Mouse (Mus musculus) limb, embryonic 10.5 days (tissue): ENCODE data around the gene Rps28. TPM values are rescaled to one million over a fixed set of nuclear protein-coding genes. Genes with fewer than 3 reads are reported as not detected.
A peak's percentile ranks its signal among the peaks of the same experiment; 100 is the strongest.

Experiments
- DNase-seq: peaks from one replicate; pipeline ENCODE4 v3.0.0-alpha.2; 2017; ENCODE audit warnings: low spot score
- H3K27ac ChIP-seq: fragments of 300-500 bp; sonication (generic); 2 replicates; pipeline ENCODE4 v1.5.1; 2016; ENCODE audit warnings: mild to moderate bottlenecking
- H3K27me3 ChIP-seq: fragments of 300-500 bp; sonication (generic); 2 replicates; pipeline ENCODE4 v1.6.1; 2016; ENCODE audit warnings: low read depth, mild to moderate bottlenecking; ENCODE audit not compliant: poor library complexity, severe bottlenecking
- H3K36me3 ChIP-seq: fragments of 300-500 bp; sonication (generic); 2 replicates; pipeline ENCODE4 v1.6.1; 2016; ENCODE audit warnings: mild to moderate bottlenecking, moderate library complexity
- H3K4me1 ChIP-seq: fragments of 300-500 bp; sonication (generic); 2 replicates; pipeline ENCODE4 v1.6.1; 2016
- H3K4me3 ChIP-seq: fragments of 300-500 bp; sonication (generic); 2 replicates; pipeline ENCODE4 v1.5.1; 2016; ENCODE audit warnings: mild to moderate bottlenecking, moderate library complexity
- H3K9me3 ChIP-seq: fragments of 300-500 bp; sonication (generic); replicated peaks from 2 replicates; pipeline ENCODE4 v1.6.1; 2016; ENCODE audit warnings: mild to moderate bottlenecking
- WGBS: fragments of 180-500 bp; shearing (Covaris S2); methylation state at CpG from one replicate; pipeline ENCODE4 v1.1.7; 2016; 5-methylcytosine and 5-hydroxymethylcytosine counted together
- polyA plus RNA-seq: library from polyadenylated mRNA; unstranded; fragments of >200 nt; fragmentation: Nextera tagmentation; extraction: Ambion mirVana; gene quantifications from 2 replicates; pipeline ENCODE4 v1.2.1, GENCODE M21; 2016

Rps28 gene
- polyA plus RNA-seq, 1 experiment from 2014 or later, result 867 TPM

DNA sequence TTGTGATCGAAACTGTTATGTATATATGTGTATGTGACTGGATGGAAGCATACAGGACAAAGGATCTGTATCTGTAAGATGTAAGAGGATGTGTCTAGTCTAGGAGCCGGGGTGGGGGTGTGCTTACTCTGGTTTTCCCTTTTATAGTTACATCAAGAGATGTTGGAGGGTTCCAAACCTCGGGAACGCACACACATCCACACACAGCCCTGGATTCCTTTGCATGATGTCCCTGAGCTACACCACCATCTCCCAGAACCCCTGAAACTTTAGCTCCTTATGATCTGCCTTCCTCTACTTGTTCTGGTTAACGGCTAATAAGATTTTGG lies 44.4 kb downstream of the Rps28 start:
- peak overlapping the region; percentile 67 for H3K4me3 ChIP-seq
- 89% methylated on average over 5 of the region's 5 CpGs for WGBS

DNA sequence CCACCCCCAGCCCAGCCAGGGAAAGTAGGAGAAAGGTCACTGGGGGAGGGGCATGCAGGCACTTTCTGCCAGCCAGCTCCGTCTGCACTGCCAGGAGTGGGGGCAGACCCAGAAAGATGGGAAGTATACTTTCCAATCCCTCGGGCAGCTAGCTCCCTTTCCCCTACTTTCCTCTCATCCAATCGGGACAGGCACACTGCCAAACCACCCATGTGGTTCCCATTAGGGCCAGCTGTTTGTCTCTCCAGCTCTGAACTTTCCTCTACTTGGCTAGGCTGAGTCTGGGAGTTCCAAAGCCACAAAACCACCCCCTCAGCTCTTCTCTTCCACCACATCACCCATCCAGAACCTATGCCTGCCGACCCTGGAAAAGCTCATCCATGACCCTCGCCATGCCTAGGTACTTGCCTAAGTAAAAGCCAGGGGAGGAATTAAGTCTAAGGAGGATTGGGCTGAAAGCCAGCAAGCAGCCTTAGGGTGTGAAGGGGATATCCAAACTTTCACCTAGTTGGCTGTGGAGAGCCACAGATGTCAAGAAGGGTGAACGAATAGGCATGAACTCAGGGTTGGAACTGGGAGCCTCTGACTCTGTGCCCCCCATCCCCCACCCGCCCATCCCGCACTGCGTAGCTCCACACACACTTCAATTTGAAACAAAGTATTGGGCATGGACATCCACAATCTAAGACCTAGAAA lies 44.9 kb downstream of the Rps28 start:
- peak; percentile 96 for DNase-seq
- Histone ChIP-seq H3K9me3 (no peaks in the 10 kb centered on the region), H3K36me3 (peaks cover 40% of the 10 kb centered on the region), H3K4me1 (peaks cover 51% of the 10 kb centered on the region), H3K27me3 (no peaks in the 10 kb centered on the region), H3K27ac (peak overlapping the region; percentile 90), H3K4me3 (peak overlapping the region; percentile 67)
- 40% methylated on average over 9 of the region's 9 CpGs for WGBS

More for the DNA sequence above, 44.4 kb downstream of the Rps28 start:
- H3K9me3 ChIP-seq, result no peaks in the 10 kb centered on the region
- H3K36me3 ChIP-seq, result peaks cover 35% of the 10 kb centered on the region
- H3K27me3 ChIP-seq, result no peaks in the 10 kb centered on the region
- peaks cover 51% of the 10 kb centered on the region for H3K4me1 ChIP-seq
- peak overlapping the region; percentile 90 for H3K27ac ChIP-seq
- no peak for DNase-seq

DNA sequence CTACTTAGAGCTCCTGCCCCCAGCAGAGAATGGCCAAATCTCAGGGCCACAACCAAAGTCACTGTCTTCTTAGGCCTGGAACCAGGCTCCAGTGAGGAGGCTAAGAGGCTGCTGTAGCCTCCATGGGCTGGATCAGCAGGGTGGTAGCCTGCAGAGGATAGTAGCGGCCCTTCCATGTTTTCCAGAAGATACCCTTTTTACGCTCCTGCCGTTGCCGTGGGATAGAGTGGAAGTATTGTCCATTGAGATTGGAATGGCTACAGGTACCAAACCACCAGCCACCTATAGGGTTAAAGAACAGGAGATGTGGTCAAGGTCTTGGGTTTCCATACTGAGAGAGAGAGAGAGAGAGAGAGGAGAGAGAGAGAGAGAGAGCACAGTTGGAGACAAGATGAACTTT lies 49.1 kb downstream of the Rps28 start:
- Histone ChIP-seq H3K27me3 (no peaks in the 10 kb centered on the region), H3K9me3 (no peaks in the 10 kb centered on the region), H3K4me3 (no peak overlapping the region), H3K27ac (no peak overlapping the region), H3K4me1 (peaks cover 25% of the 10 kb centered on the region), H3K36me3 (peaks cover 42% of the 10 kb centered on the region)
- no peak for DNase-seq
- WGBS, result 98% methylated on average over 4 of the region's 4 CpGs

DNA sequence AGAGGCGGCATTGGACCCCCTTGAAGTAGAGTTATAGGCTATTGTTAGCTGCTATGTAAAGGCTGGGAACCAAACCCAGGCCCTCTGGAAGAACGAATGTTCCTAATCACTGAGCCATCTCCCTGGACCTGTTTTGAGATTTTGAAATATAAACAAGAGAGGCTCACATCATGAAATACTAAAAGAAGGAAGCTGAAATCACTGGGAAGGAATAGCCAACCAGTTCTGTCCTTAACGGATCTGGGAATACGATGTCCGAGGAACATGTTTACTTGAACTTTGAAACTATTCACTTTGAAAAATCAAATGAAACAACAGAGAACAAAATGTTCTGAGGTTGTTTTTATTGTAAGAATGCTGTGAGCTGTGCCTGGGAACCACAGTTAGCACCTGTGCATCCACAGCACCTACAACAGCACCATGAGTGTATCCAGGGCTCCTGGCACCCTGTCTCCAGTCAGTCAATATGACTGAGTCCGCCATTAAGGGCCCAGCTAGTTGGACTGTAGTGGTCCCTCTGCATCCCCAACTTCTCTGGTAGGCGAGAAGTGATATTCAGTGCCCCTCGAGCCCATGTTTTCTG lies 49.7 kb downstream of the Rps28 start:
- Histone ChIP-seq H3K4me3 (no peak overlapping the region), H3K9me3 (no peaks in the 10 kb centered on the region), H3K36me3 (peaks cover 42% of the 10 kb centered on the region), H3K4me1 (peaks cover 19% of the 10 kb centered on the region), H3K27ac (no peak overlapping the region), H3K27me3 (no peaks in the 10 kb centered on the region)
- no peak for DNase-seq
- 93% methylated on average over 8 of the region's 8 CpGs for WGBS

DNA sequence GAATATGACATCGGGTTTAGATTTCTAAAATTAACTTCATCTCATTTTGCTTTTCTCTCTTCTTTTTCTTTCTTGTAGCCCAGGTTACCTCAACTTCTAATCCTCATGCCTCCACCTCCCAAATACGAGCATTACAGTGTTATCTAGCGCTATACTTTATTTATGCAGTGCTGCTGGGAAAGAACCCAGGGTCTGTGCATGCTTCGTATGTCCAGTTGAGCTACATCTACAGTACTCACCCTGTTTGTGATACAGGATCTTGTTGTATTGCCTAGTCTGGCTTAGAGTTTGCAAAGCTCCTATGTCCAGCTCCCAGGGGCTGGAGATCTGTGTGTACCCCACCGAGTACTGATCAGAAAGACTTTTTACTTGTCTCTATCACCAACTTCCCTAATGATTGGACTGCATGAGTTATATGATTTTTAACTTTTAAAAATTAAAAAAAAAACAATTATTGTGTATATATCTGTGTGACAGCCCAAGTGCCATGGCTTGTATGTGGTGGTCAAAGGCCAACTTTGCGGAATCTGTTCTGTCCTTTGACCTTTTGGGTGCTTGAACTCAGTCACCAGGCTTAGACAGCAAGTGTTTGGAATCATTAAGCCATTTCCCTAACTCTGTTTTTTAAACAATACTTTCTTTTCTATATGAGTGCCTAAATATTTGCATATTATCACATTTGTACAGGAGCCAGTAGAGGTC lies 50.3 kb downstream of the Rps28 start:
- Histone ChIP-seq H3K4me1 (peaks cover 13% of the 10 kb centered on the region), H3K36me3 (peaks cover 42% of the 10 kb centered on the region), H3K27me3 (no peaks in the 10 kb centered on the region), H3K9me3 (no peaks in the 10 kb centered on the region), H3K27ac (no peak overlapping the region), H3K4me3 (no peak overlapping the region)
- WGBS, result 90% methylated on average over 6 of the region's 6 CpGs
- no peak for DNase-seq

DNA sequence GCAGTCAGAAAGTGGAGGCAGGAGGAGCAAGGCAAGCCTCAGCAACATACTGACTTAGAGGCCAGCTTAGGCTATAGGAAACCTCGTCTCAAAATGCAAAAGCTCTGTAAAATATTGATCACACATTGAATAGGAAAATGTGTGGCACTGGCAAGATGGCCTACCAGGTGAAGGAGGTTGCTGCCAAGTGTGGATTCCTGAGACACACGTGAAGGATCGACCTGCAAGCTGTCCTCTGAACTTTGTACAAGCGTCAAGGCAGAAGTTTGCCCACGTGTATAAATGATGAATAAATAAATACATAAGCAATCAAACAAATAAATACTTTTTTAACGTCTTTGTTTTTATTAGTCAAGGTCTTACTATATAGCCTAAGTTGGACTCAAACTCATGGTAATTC lies 50.9 kb downstream of the Rps28 start:
- Histone ChIP-seq H3K36me3 (peaks cover 42% of the 10 kb centered on the region), H3K4me1 (peaks cover 7% of the 10 kb centered on the region), H3K4me3 (no peak overlapping the region), H3K27ac (no peak overlapping the region), H3K27me3 (no peaks in the 10 kb centered on the region), H3K9me3 (no peaks in the 10 kb centered on the region)
- DNase-seq, result no peak
- 81% methylated on average over 6 of the region's 6 CpGs for WGBS

DNA sequence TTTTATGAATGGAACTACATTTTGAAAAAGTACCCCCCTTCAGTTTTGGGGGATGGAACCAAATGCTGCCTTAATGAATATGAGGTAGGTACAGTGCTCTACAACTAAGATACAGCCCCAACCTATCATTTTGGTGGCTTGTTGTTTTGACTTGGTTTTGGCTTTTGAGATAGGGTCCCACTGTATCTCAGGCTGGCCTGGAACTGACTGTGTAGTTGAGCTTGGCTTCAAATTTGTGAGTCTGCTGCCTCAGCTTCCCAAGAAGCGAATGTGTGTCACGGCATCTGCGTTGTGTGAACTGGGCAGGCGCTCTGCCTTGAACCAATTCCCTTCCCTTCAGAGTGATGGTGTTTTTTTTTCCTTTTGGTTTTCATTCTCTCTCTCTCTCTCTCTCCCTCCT lies 52.7 kb downstream of the Rps28 start:
- H3K9me3 ChIP-seq, result no peaks in the 10 kb centered on the region
- WGBS, result 96% methylated on average over 4 of the region's 4 CpGs
- no peak for DNase-seq
- no peak overlapping the region for H3K4me3 ChIP-seq
- H3K4me1 ChIP-seq, result no peaks in the 10 kb centered on the region
- H3K27ac ChIP-seq, result no peak overlapping the region
- peaks cover 24% of the 10 kb centered on the region for H3K36me3 ChIP-seq
- no peaks in the 10 kb centered on the region for H3K27me3 ChIP-seq

Other genes with a start within 250 kb of the Rps28 start
- 39.4 and 42.2 TPM in 2 replicates for gene Zfp414, start 195.5 kb downstream of the Rps28 start, polyA plus RNA-seq
- 0.56 and 0.66 TPM in 2 replicates for gene Pram1, start 186.5 kb downstream of the Rps28 start, polyA plus RNA-seq
- gene Hnrnpm, start 137.7 kb downstream of the Rps28 start, polyA plus RNA-seq, result 481 and 555 TPM in 2 replicates
- 30.1 and 32.5 TPM in 2 replicates for gene March2, start 105.9 kb downstream of the Rps28 start, polyA plus RNA-seq
- gene Rab11b, start 64.0 kb downstream of the Rps28 start, polyA plus RNA-seq, result 325 and 350 TPM in 2 replicates
- 30.2 and 38.9 TPM in 2 replicates for gene Angptl4, start 42.7 kb downstream of the Rps28 start, polyA plus RNA-seq
- 24.8 and 28.5 TPM in 2 replicates for gene Kank3, start 14.0 kb downstream of the Rps28 start, polyA plus RNA-seq
- 497 and 518 TPM in 2 replicates for gene Ndufa7, start within 50 bp of the Rps28 start, polyA plus RNA-seq
- gene Cd320, start 18.5 kb upstream of the Rps28 start, polyA plus RNA-seq, result 98.2 and 119 TPM in 2 replicates
- gene Gm7029, start 49.3 kb upstream of the Rps28 start, polyA plus RNA-seq, result not detected in 2 replicates
- 5.9 and 6.6 TPM in 2 replicates for gene Kifc1, start 66.1 kb upstream of the Rps28 start, polyA plus RNA-seq
- gene Platr17, start 80.6 kb upstream of the Rps28 start, polyA plus RNA-seq, result 0.20 and 0.38 TPM in 2 replicates
- gene Daxx, start 84.9 kb upstream of the Rps28 start, polyA plus RNA-seq, result 88.1 and 92.2 TPM in 2 replicates
- gene Tapbp, start 91.3 kb upstream of the Rps28 start, polyA plus RNA-seq, result 9.2 and 16.0 TPM in 2 replicates
- gene Zbtb22, start 91.3 kb upstream of the Rps28 start, polyA plus RNA-seq, result 20.2 and 23.2 TPM in 2 replicates
- gene Rgl2, start 105.0 kb upstream of the Rps28 start, polyA plus RNA-seq, result 43.2 and 43.9 TPM in 2 replicates
- gene Pfdn6, start 115.8 kb upstream of the Rps28 start, polyA plus RNA-seq, result 212 and 258 TPM in 2 replicates
- gene Wdr46, start 116.1 kb upstream of the Rps28 start, polyA plus RNA-seq, result 61.7 and 78.2 TPM in 2 replicates
- gene B3galt4, start 126.9 kb upstream of the Rps28 start, polyA plus RNA-seq, result 2.9 and 3.9 TPM in 2 replicates
- 49.8 and 50.3 TPM in 2 replicates for gene Vps52, start 131.2 kb upstream of the Rps28 start, polyA plus RNA-seq
- 1,605 and 1,760 TPM in 2 replicates for gene Rps18, start 131.4 kb upstream of the Rps28 start, polyA plus RNA-seq
- gene H2-K1, start 175.8 kb upstream of the Rps28 start, polyA plus RNA-seq, result 2.9 and 4.7 TPM in 2 replicates
- 11.8 and 15.0 TPM in 2 replicates for gene Ring1, start 200.1 kb upstream of the Rps28 start, polyA plus RNA-seq
- 25.9 and 33.7 TPM in 2 replicates for gene H2-Ke6, start 203.5 kb upstream of the Rps28 start, polyA plus RNA-seq
- 196 TPM in 2 replicates for gene Slc39a7, start 207.1 kb upstream of the Rps28 start, polyA plus RNA-seq
- gene Rxrb, start 207.2 kb upstream of the Rps28 start, polyA plus RNA-seq, result 49.9 and 51.0 TPM in 2 replicates
- gene Col11a2, start 214.9 kb upstream of the Rps28 start, polyA plus RNA-seq, result 0.43 and 2.5 TPM in 2 replicates